Mouse (Mus musculus) olfactory bulb, adult 2 months (tissue): ENCODE measurements around the gene Tacr2.

Source experiments
- CTCF ChIP-seq: fragments of 200-500 bp; IDR thresholded peaks from 2 replicates; pipeline ENCODE4 v1.5.1; 2012; ENCODE audit warnings: low read depth, mild to moderate bottlenecking, low read length, moderate library complexity; ENCODE audit not compliant: insufficient read depth
- POLR2A ChIP-seq: fragments of 200-500 bp; IDR thresholded peaks from 2 replicates; pipeline ENCODE4 v1.6.1; 2012; ENCODE audit warnings: mild to moderate bottlenecking, low read depth, low read length, moderate library complexity; ENCODE audit not compliant: insufficient read depth

GRCm38 (mm10) chr10:62275235-62275634 lies 23.0 kb downstream of the Tacr2 start:
- TF ChIP-seq CTCF = no peak
- TF ChIP-seq POLR2A = no peak
